Mouse (Mus musculus) left cerebral cortex, postnatal 4 days (tissue): ENCODE data around the gene Adgrl1. TPM values are rescaled to one million over a fixed set of nuclear protein-coding genes. Genes with fewer than 3 reads are reported as not detected.

Experiments
- DNase-seq: peaks from one replicate; pipeline ENCODE4 v3.0.0-alpha.2; 2022
- intact Hi-C: fragments of 180-260 bp; cut with DNase I; formaldehyde crosslinking; loops from one replicate; pipeline ENCODE4 v1.15.1; 2025
- total RNA-seq, 2 experiments: library from RNA; stranded (reverse); gene quantifications; 2 replicates each; pipeline ENCODE4 v1.2.3; 2021

Adgrl1 gene
- total RNA-seq, 2 experiments from 2014 or later: 398 to 418 TPM

GRCm38 (mm10) chr8:83900957-83901270 lies 1.0 kb downstream of the Adgrl1 start:
- intact Hi-C loops: no loop called here
- peak; percentile 49 for DNase-seq

- intact Hi-C loops: no loop called here
- DNase-seq: peak; percentile 31
These were observed 1.9 kb downstream of the Adgrl1 start for GRCm38 (mm10) chr8:83901566-83902485.

- intact Hi-C loops: no loop called here
- peak; percentile 40 for DNase-seq
These were observed 3.2 kb downstream of the Adgrl1 start for GRCm38 (mm10) chr8:83902961-83903666.

GRCm38 (mm10) chr8:83908583-83908982 lies 8.7 kb downstream of the Adgrl1 start:
- DNase-seq: no peak
- intact Hi-C loops: no loop called here

GRCm38 (mm10) chr8:83909311-83909710 lies 9.4 kb downstream of the Adgrl1 start:
- DNase-seq: no peak
- intact Hi-C loops: no loop called here

- intact Hi-C loops: no loop called here
These were observed 12.2 kb downstream of the Adgrl1 start for GRCm38 (mm10) chr8:83911809-83912731.

GRCm38 (mm10) chr8:83914232-83914631 lies 14.3 kb downstream of the Adgrl1 start:
- intact Hi-C loops: no loop called here
- DNase-seq: no peak

More at GRCm38 (mm10) chr8:83911809-83912731, 12.2 kb downstream of the Adgrl1 start:
- no peak for DNase-seq

- intact Hi-C loops: no loop called here
- DNase-seq: no peak
These were observed 15.0 kb downstream of the Adgrl1 start for GRCm38 (mm10) chr8:83914860-83915259.

GRCm38 (mm10) chr8:83916015-83916414 lies 16.1 kb downstream of the Adgrl1 start:
- intact Hi-C loops: no loop called here
- no peak for DNase-seq

- no peak for DNase-seq
These were observed 17.7 kb downstream of the Adgrl1 start for GRCm38 (mm10) chr8:83917566-83917965.

GRCm38 (mm10) chr8:83921558-83921957 lies 21.7 kb downstream of the Adgrl1 start:
- intact Hi-C loops: loop anchor here (10.0 kb wide), 1 partner anchor 197 kb away; no protein-coding TSS in a partner anchor
- peak; percentile 84 for DNase-seq

More at GRCm38 (mm10) chr8:83917566-83917965, 17.7 kb downstream of the Adgrl1 start:
- intact Hi-C loops: no loop called here

GRCm38 (mm10) chr8:83922727-83923126 lies 22.8 kb downstream of the Adgrl1 start:
- DNase-seq: no peak
- intact Hi-C loops: loop anchor here (10.0 kb wide), 1 partner anchor 198 kb away; no protein-coding TSS in a partner anchor

- DNase-seq: no peak
- intact Hi-C loops: loop anchor here (10.0 kb wide), 1 partner anchor 200 kb away; no protein-coding TSS in a partner anchor
These were observed 24.7 kb downstream of the Adgrl1 start for GRCm38 (mm10) chr8:83924585-83924984.

GRCm38 (mm10) chr8:83926266-83926665 lies 26.4 kb downstream of the Adgrl1 start:
- no peak for DNase-seq
- intact Hi-C loops: loop anchor here (10.0 kb wide), 1 partner anchor 201 kb away; no protein-coding TSS in a partner anchor

- DNase-seq: no peak
- intact Hi-C loops: no loop called here
These were observed 34.3 kb downstream of the Adgrl1 start for GRCm38 (mm10) chr8:83934222-83934621.

- no peak for DNase-seq
- intact Hi-C loops: no loop called here
These were observed 35.1 kb downstream of the Adgrl1 start for GRCm38 (mm10) chr8:83934994-83935393.

GRCm38 (mm10) chr8:83935435-83935834 lies 35.5 kb downstream of the Adgrl1 start:
- DNase-seq: no peak
- intact Hi-C loops: no loop called here

GRCm38 (mm10) chr8:83937645-83938044 lies 37.7 kb downstream of the Adgrl1 start:
- intact Hi-C loops: no loop called here
- no peak for DNase-seq

- DNase-seq: no peak
- intact Hi-C loops: no loop called here
These were observed 38.4 kb downstream of the Adgrl1 start for GRCm38 (mm10) chr8:83938330-83938729.

GRCm38 (mm10) chr8:83941066-83941677 lies 41.3 kb downstream of the Adgrl1 start:
- intact Hi-C loops: no loop called here
- no peak for DNase-seq
